Mouse (Mus musculus) heart, adult 2 months (tissue): ENCODE measurements around the gene Nmur1.

ENCODE experiments used
- CTCF ChIP-seq: fragments of 200-600 bp; IDR thresholded peaks from 2 replicates; pipeline ENCODE4 v1.8.1; 2022; ENCODE audit warnings: antibody characterized with exemption, mild to moderate bottlenecking, moderate library complexity
- EP300 ChIP-seq: fragments of 200-500 bp; IDR thresholded peaks from 2 replicates; pipeline ENCODE4 v1.6.1; 2011; ENCODE audit warnings: low read depth, low read length, control low read depth; ENCODE audit not compliant: insufficient read depth
- POLR2A ChIP-seq: fragments of 200-500 bp; IDR thresholded peaks from 2 replicates; pipeline ENCODE4 v1.6.1; 2011; ENCODE audit warnings: mild to moderate bottlenecking, low read depth, low read length, control low read depth; ENCODE audit not compliant: insufficient read depth

DNA sequence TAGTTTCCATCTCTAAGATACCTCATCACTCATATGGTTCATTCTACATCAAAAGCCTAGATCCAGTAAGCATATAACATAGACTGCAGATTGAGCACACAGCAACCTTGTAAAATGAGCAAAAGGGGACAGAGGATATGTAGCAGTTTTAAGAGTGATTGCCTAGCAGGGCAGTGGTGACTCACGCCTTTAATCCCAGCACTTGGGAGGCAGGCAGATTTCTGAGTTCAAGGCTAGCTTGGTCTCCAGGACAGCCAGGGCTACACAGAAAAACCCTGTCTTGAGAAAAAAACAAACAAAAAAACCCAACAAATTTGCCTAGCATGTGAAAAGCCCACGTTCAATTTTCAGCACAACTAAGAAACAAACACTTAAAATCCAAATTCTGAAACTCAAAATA lies 71.8 kb downstream of the Nmur1 start:
- TF ChIP-seq POLR2A (no peak), EP300 (no peak), CTCF (no peak)
